Mouse (Mus musculus) adrenal gland, postnatal 10 days (tissue): ENCODE results near the gene Itga4. TPM values are rescaled to one million over a fixed set of nuclear protein-coding genes. Genes with fewer than 3 reads are reported as not detected.

Experiments used
- DNase-seq: peaks from one replicate; pipeline ENCODE4 v3.0.0; 2021; ENCODE audit warnings: mixed read lengths
- long read RNA-seq, 2 experiments: library from polyadenylated mRNA; stranded (forward); transcript quantifications; one replicate each; pipeline ENCODE4 v2.0.0; 2021
- total RNA-seq, 2 experiments: library from RNA; stranded (reverse); gene quantifications; 2 replicates each; pipeline ENCODE4 v1.2.3; 2021

The Itga4 gene
- 1 to 10 TPM; 5.3 to 8.5 TPM for total RNA-seq
- long read RNA-seq, experiment 1 = 0 reads
- long read RNA-seq, experiment 2 = 0 reads

- DNase-seq = peak; percentile 68
These were observed at the start of gene Itga4 for GRCm38 (mm10) chr2:79255192-79256000. Gene Itga4 (plus strand): TSS chr2:79255426.

- no peak for DNase-seq
These were observed 49.0 kb upstream of the Itga4 start for GRCm38 (mm10) chr2:79206191-79206755.

DNA sequence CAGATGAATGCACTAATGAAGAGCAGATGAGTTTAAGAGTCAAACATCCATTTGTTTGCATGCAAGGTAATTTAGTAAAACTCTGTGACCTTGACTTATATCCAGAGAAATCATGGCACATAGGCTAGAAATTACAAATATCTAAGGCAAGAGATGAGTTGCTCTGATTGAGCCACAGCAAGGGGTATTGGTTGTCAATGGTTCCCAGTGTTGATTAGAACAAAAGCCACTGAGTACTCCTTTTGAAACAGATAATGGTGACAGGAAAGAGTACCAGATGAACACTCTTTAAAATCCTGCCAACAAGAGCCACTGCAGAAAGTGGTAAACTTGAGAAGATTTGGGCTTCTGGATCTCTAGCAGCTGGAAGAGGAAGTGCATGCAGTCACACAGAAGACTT is 40.2 kb upstream of the Itga4 start:
- DNase-seq = no peak

DNA sequence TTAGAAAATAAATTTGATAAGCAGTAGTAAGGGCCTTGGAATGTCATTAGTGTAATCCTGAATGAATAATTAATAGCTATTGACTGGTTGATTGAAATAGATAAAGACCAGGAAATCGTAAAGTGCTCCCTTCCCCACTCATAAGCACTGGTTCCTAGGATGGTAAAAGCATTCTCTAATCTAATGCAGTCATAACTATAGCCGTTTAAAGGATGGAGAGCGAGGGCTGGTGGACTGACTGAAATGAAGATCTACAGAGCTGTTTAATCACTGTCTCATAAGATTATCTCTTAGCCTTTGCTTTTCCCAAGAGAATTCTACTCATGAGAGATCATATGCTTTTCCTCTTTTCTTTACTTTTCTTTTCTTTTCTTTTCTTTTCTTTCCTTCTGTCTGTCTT is 39.7 kb upstream of the Itga4 start:
- DNase-seq = no peak

- no peak for DNase-seq
These were observed 30.4 kb upstream of the Itga4 start for GRCm38 (mm10) chr2:79224714-79225426.

DNA sequence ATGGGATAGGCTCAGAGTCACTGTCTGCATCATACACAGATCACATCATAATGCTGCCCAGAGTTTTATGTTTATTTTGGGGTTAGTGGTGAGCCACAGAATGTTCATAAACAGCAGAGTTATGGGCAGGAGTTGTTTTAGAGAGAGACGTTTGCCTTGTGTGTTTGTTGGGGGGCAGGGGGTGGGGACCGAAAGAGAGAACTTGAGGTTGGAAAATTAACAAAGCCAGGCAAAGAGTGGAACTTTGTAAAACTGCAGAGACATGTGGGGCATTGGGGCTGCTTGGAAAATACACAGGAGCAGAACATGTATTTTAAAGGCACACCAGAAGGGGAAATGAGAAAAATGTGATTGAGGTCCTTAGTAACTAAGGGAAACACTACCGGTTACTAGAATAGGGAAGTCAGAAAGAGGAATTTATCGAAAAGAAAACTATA is 27.4 kb upstream of the Itga4 start:
- no peak for DNase-seq

- no peak for DNase-seq
These were observed 23.9 kb upstream of the Itga4 start for GRCm38 (mm10) chr2:79231056-79231949.

DNA sequence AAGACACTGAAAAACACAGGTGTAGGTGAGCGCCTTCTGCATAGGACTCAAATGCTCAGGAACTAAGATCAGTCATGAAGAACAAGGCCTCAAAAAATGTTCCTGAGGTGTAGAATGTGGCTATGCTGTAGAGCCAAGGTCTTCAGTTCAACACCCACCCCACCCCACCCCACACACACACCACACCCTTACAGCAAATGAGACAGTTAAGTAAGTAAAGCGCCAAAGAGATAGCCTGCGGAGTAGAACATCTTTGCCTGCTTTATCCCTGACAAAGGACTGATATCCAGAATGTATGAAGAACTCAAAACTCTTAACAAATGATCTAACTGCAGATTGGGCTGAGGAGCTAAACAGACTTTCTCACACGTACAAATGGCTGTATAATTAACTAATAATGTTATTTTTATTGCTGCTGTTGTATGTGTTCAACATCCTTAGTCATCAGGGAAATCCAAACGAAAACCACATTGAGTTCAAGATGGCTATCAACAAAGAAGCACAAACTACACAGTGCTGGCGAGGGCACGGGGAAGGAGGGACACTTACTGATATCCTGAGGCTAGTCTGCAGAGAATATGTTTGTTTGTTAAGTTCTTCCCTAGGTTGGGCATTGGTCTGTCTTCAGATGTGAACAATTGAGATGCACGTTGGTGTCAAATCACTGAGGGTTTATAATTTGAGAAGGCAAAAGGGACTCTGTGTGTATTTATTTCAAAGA is 19.3 kb upstream of the Itga4 start:
- DNase-seq = no peak

DNA sequence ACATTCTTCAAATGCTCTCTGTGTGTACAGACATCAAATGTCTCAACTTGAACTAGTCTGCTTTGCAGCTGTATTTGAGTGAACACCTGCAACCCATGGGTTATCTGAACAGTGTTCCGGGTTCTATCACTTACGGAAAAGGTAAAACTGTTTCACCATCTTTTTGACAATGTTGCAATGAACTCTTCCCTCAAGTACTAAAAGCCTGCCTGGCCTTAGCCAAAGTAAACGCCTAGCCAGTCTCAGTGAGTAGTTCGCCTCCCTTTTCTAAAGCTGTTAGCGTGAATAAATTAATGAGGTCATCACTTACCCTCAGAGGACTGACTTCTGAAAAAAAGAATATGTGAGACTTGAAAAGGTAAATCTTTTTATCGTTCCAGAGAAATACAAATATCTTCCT is 18.0 kb upstream of the Itga4 start:
- DNase-seq = no peak

DNA sequence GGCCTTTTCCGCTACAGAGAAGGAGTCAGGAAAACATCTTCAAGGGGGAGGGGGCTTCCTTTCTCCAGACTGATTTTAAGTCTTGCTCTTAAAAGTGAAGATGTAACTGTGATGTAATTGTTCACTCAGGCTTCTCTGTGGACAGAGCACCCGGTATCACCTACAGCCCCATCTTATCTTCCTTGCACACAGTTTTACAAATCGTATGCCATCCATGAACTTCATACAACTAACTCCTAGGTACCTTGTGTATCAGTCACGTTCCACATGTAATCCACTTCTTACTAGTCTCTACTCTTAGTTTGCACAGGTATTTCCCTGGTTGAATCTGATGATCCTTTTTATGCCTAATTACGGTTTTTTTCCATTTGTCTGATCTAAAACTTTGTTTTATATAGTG is 10.9 kb upstream of the Itga4 start:
- DNase-seq = no peak

GRCm38 (mm10) chr2:79244743-79245142 is 10.5 kb upstream of the Itga4 start:
- DNase-seq = no peak

- DNase-seq = no peak
These were observed 6.9 kb upstream of the Itga4 start for GRCm38 (mm10) chr2:79248283-79248682.

DNA sequence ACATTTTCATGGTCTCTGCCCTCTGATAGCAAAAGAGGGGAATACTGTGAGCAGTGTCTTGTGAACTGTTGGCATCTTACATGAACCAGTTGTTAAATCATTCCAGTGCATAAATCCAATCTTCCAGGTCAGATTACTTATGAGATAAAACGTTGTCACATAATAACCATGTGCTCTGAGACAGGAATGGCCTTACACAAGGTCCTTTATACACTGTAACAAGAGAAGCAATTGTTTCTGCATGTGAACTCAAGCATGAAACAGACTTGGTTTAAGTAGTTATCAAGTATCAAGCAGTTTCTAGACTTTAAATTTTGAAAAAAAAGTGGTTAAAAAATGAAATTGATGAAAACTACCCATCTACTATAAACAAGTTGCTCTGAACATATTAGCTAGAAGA is 4.7 kb upstream of the Itga4 start:
- DNase-seq = no peak

- DNase-seq = peak; percentile 3
These were observed 1.4 kb upstream of the Itga4 start for GRCm38 (mm10) chr2:79253754-79254197.

GRCm38 (mm10) chr2:79254588-79255191 is 536 bp upstream of the Itga4 start:
- no peak for DNase-seq

DNA sequence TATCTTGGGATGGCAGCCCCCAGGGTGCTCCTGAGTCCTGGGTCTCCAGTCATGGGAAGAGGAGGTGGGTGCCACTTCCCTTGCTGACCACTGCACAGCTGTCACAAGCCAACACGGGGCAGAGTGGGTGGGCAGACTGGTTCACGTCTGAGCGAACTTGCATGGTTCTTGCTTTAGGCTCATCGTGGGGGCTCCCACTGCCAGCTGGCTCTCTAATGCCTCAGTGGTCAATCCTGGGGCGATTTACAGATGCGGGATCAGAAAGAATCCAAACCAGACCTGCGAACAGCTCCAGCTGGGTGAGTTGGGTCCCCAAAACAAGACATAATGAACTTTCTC is 744 bp downstream of the Itga4 start:
- DNase-seq = no peak

GRCm38 (mm10) chr2:79256376-79256775 is 1.1 kb downstream of the Itga4 start:
- DNase-seq = no peak

DNA sequence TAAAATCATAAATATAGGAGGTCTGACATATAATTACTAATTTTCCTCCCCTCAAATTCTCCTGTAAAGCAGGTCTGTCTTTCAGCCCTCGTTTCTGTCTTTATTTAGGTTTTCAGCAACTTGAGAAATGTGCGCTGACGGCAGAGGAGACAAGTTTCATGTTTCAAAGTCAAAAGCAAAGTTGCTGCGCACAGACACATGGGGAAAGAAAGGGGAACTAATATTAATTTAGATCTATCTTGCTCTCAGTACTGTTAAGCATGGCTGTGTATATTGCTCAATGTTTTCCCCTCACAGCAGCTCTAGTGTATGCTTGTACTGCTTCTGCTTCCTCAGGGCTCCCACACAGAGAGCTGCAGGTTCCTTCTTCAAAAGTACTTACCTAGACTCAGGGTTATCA is 1.7 kb downstream of the Itga4 start:
- DNase-seq = no peak

GRCm38 (mm10) chr2:79257411-79257810 is 2.2 kb downstream of the Itga4 start:
- DNase-seq = no peak

DNA sequence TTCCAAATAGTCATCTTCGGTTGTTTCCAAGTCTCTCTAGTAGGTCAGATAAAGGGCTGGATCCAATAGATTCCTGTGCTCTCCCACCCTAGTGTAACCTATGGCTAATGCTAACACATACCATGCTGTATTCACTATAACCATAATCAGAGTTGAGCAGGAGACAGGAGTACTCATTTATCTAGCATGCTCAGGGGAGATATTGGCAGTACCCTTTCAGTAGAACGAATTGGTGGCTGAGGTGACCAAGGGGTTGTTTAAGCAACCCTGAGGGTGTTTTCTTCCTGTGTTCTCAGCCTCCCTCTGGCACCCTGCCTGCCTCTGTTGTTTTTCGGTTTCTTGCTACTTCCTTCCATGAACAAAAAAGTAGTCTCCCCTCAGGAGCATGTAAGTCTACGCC is 4.1 kb downstream of the Itga4 start:
- DNase-seq = no peak

DNA sequence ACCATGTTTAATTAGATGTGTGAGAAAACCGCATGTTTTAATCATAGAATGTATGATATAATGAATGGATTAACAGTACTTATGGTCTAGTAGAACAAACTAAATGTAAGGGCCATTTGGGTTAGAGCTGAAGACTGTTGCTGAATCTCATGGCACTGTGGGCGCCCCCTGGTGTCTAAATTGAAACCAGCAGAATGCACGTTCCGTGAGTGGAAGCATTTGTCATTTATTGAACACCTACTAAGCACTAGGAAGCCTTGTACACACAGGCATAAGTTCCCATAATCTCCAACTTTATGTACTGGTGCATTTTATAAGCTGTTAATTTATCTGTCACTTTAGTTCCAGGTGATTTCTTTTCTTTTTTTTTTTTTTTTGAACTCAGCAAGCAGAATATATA is 10.4 kb downstream of the Itga4 start:
- peak; percentile 83 for DNase-seq
